Mouse (Mus musculus) cerebellum, adult 9-11 months (tissue): ENCODE measurements around the gene Cav1.
A peak's percentile ranks its signal among the peaks of the same experiment; 100 is the strongest.

ENCODE experiments used
- DNase-seq: peaks from one replicate; pipeline ENCODE4 v3.0.0; 2022

Cav1 gene

DNA sequence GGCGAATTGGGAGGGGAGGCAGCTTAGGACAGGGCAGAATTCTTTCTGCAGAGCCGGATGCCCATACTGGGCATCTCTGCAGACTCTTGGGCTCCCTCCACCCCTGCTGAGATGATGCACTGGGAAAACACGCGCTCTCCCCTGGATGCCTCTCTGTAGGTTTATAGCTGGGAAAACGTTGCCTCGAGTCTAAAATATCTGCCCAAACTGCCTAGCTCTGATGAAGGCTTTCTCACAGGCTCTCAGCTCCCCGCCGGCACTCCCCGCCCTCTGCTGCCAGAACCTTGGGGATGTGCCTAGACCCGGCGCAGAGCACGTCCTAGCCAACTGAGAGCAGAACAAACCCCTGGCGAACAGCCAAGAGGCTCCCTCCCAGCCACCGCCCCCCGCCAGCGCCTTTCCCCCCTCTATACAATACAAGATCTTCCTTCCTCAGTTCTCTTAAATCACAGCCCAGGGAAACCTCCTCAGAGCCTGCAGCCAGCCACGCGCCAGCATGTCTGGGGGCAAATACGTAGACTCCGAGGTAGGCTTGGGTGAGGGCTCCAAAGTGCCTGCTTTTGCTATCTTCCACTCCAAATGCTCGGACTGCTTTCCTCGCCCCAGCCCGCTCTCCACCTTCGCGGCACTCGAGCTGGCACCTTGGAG is at the start of gene Cav1:
TSS of gene Cav1 (plus strand) at position 382 of the 648 bp plus-strand sequence.
- DNase-seq = peak; percentile 16

DNA sequence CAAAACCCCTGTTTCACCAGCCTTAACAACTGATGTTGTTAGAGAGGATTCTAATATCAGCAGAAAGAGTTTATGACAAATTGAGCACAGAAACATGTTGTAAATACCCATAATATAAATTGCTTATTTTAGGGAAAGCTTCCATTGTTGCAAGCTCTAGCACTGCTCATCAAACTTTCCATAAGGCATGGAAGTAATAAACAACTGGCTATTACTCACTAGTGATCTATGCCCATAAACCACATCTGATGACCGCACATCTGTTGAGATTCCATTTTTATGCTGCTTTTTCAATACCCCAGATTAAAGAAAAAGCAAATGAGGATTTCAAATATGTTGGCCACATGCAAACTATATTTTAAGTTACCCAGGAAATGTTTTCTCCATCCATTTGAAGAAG is 48.0 kb upstream of the Cav1 start:
- no peak for DNase-seq

- no peak for DNase-seq
Measured at GRCm38 (mm10) chr6:17258911-17259310, 47.2 kb upstream of the Cav1 start.

- DNase-seq = no peak
Measured at GRCm38 (mm10) chr6:17262786-17263185, 43.3 kb upstream of the Cav1 start.

DNA sequence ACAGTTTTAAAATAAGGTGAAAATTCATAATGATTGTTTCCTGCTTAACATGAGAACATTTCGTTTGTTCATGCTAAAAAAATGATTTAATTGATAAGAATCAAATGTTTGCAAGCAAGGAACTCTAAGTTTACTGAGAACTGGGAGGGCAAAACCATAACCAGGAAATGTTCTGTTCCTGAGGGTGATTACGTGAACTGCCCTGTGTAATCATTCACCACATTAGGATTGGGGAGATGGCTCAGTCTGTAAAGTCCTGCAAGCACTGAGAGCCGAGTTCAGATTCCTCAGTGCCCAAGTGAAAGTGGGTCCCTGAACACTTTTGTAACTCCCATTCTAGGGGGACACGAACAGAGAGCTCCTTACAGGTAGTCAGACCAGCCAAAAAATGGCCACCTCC is 41.1 kb upstream of the Cav1 start:
- DNase-seq = no peak

- no peak for DNase-seq
Measured at GRCm38 (mm10) chr6:17266466-17266865, 39.7 kb upstream of the Cav1 start.

GRCm38 (mm10) chr6:17278366-17278765 is 27.8 kb upstream of the Cav1 start:
- DNase-seq = no peak

DNA sequence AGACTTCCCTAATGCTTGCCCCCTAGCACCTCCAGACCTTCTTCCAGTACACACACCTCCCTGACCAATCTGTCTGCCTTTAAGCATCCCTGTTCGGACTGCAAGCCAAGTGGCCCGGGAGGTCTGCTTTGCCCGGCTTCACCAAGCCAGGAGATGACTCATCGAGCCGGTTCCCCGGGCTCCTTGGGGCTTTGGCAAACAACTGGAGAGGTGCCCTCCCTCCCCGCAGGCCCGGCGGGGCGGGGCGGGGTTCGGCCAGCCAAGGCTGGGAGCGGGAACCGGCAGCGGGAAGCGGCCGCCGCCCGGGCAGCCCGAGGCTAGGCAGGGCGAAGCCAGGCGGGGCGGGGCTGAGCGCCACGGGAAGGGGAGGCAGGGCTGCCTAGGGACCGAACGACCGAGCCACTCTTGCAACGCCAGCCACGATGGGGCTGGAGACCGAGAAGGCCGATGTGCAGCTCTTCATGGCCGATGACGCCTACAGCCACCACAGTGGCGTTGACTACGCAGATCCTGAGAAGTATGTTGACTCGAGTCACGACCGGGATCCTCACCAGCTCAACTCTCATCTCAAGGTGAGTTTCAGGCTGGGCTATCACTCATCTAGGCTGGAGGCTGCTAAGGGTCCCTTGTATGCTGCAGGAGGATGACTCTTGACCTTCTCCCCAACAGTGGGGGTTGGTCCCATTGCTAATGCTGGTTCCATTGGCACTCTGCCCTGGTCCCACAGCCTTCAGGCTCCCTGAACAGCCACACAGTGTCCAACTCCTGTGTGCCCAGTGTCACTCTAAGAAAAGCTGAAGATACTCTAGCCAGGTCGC is 25.0 kb upstream of the Cav1 start, which contains the start of gene Cav2:
TSS of gene Cav2 (plus strand) at position 247 of the 818 bp plus-strand sequence.
- peak; percentile 79 for DNase-seq

DNA sequence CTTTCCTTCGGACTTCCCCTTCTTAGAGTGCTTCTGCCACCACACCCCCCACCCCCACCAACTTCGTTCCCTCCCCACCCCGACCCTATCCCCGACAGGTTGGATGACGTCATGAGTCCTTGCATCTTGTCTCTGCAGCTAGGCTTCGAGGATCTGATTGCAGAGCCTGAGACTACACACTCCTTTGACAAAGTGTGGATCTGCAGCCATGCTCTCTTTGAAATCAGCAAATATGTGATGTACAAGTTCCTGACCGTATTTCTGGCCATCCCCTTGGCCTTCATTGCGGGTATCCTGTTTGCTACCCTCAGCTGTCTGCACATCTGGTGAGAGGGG is 24.4 kb upstream of the Cav1 start:
- peak; percentile 14 for DNase-seq

DNA sequence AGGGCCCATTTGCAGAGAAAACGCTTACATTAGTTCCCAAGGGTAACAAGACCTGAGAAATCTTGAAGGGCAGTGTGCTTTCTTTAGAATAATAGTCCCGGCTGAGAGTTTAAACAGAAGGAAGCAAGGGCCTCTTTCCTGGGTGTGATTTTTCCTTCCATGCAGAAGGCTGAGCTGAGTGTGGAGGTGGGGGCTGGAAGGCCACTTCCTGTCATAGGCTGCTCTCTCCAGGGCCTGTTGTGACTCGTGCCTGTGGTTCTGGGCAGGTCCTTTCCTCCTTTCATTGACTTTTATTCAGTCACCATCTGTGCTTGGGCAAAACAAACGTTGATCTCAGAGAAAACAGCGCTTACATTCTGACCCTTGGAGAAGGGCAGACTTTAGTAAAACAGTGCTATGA is 24.0 kb upstream of the Cav1 start:
- peak; percentile 4 for DNase-seq

- DNase-seq = no peak
Measured at GRCm38 (mm10) chr6:17283834-17284233, 22.3 kb upstream of the Cav1 start.

DNA sequence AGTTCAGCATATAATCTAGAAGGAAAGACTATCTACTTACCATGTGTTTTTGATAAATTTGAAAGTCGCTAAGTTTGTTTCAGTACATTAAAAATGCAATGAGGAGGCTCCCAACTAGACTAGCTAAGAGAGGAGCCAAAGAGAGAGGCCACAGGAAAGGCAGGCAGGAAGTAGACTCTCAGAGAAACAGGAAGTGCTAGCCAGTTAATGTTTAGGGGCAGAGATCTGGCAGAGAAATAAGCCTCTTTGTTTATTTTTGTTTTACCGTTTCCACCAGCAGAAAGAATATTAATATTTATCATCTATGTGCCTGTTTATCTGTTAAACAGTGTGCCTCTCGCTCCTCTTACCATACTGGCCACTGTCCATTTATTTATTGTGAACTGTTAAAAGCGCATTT is 19.8 kb upstream of the Cav1 start:
- no peak for DNase-seq

DNA sequence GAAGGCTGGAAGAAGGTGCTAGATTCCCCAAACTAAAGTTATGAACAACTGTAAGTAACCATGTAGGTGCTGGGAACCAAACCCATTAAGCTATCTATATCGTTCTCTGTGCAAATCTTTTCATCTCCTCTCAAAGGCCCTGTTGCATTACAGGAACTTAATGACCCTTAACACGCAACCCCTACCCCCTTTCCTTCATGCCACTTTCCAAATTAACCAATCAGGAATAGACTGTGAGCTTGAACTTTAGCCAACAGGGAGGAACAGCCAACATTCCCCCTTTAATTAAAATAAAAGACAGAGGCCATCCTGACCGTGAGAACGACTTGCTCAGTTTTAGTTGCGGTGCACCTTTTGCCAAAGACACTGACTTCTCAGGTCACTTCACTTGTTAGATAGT is 11.0 kb upstream of the Cav1 start:
- no peak for DNase-seq

GRCm38 (mm10) chr6:17306602-17307325 is 629 bp downstream of the Cav1 start:
- DNase-seq = no peak

GRCm38 (mm10) chr6:17307461-17308115 is 1.5 kb downstream of the Cav1 start:
- peak; percentile 3 for DNase-seq

DNA sequence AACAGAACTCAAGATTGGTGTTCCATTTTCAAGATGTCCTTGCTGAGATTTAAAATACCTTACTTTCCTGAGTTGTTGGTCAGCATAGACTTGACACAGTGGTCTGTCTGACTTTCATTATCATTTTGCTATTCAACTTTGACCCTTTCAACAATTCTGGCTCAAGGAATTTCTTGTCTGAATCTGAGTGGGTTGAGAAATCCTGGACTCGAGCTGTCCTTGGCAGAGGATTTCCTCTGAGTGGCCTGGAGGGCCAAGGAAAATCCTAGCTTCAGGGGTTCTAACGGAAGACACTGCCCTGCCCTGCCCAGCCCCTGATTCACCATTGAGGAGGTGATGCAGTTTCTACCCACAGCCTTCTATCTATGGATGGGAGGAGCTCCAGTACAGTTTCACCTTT is 2.5 kb downstream of the Cav1 start:
- no peak for DNase-seq

GRCm38 (mm10) chr6:17309260-17309659 is 3.1 kb downstream of the Cav1 start:
- no peak for DNase-seq

- no peak for DNase-seq
Measured at GRCm38 (mm10) chr6:17314241-17314640, 8.1 kb downstream of the Cav1 start.

DNA sequence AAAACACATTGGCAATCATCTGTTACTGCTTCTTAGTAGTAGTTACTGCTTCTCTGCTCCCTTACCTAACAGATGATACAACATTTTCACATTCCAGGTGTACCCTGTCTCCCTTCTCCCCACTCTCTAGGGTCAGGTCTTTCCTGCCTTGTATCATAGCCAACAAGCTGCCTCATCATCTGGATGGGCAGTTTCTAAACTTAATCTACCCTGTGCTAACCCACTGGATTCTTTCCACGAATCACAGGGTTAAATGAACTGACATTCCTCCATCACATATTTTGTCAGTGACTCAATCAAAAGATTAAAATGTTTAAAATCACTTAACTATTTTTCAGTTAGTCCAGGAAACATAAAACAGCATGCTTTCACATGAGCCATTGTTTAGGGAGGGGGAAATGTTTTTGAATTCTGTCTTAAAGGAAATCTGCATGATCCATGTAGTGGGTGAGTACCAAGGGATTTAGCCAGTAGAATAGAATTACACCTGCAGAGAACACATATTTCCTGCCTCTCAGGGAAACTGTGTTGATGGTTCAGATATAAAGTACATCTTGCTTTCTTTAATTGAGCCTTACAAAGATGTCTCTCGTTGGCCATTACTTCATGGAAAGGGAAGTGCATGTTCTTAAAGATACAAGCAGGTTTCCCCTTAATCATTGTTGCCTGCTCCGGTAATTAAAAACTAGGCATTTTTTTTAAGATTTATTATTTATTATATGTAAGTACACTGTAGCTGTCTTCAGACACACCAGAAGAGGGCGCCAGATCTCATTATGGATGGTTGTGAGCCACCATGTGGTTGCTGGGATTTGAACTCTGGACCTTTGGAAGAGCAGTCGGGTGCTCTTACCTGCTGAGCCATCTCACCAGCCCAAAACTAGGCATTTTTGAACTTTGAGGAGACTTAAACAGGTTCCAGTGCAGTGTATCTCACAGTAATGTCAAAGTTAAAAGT is 8.8 kb downstream of the Cav1 start:
- no peak for DNase-seq

DNA sequence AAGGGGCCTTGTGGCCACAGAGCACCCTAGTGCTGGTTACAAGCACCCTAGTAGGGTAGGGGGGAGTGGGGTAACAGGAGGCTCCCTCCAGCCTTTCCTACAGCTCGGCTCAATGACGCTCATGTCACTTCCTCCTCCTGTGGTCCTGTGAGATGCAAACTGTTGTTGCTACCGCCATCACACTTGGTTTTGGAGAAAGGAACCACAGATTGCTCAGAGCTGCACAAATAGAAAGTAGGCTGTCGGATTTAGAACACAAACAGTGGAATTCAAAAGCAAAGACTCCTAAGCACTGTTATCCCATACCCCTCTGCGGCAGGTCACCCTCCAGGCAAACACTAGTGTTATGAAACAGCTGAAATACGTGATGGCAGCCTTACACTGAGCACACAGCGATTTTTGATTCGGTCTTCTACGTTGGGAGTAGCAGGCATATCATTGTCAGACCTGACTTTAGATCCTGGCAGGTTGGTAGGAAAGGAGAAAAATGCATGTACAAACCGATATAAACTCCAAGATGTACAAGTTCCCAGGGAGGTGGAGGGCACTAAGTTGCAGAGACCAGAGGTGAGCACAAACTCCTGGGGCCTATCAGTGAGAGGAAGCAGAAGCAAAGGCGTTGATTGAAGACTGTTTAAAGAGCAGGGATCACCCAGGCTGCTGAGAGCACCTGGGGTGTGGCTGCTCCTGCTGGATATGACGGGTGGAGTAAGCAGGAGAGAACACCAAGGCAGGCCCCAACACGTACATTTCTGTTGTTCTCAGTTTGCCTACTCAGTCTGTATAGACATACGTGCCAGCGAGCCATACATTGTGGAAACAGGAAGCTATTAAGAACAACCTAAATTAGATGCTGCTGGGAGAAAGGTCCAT is 10.4 kb downstream of the Cav1 start:
- no peak for DNase-seq

DNA sequence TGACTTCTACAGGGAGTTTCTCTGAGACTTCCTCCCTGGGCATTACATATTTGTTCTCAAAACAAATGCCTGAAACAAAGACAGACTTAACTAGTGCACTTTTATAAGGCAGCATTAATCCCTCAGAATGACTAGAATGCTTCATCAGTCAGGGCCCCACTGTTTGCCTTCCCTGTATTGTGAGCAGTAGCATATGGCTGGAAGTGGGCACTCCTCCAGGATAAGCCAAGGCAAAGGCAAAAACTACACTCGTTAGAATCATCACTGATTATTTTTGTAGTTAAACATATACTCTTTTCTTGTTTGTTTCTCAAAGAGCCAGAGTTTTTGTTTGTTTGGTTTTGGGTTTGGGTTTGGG is 11.0 kb downstream of the Cav1 start:
- no peak for DNase-seq
